Mouse (Mus musculus) small intestine, adult 2 months (tissue): ENCODE data around the gene Hoxd10. TPM values are rescaled to one million over a fixed set of nuclear protein-coding genes. Genes with fewer than 3 reads are reported as not detected.

Source experiments
- H3K27ac ChIP-seq: fragments of 200-500 bp; 2 replicates; pipeline ENCODE4 v1.5.1; 2012; ENCODE audit warnings: low read depth, low read length, control low read depth, inconsistent platforms; ENCODE audit not compliant: insufficient read depth
- H3K27me3 ChIP-seq: fragments of 200-500 bp; 2 replicates; pipeline ENCODE4 v1.6.1; 2012; ENCODE audit warnings: mild to moderate bottlenecking, moderate library complexity, low read length, inconsistent platforms; ENCODE audit not compliant: control insufficient read depth, insufficient read depth
- H3K36me3 ChIP-seq: fragments of 200-500 bp; 2 replicates; pipeline ENCODE4 v1.6.1; 2012; ENCODE audit warnings: mild to moderate bottlenecking, low read length, control low read depth, inconsistent platforms; ENCODE audit not compliant: control insufficient read depth, insufficient read depth
- H3K4me1 ChIP-seq: fragments of 200-500 bp; 2 replicates; pipeline ENCODE4 v1.6.1; 2012; ENCODE audit warnings: low read length, inconsistent platforms, mixed read lengths; ENCODE audit not compliant: control insufficient read depth, insufficient read depth, insufficient read length
- H3K4me3 ChIP-seq: fragments of 200-500 bp; 2 replicates; pipeline ENCODE4 v1.5.1; 2012; ENCODE audit warnings: low read depth, mild to moderate bottlenecking, control low read depth, inconsistent platforms, low read length, moderate library complexity
- CTCF ChIP-seq: fragments of 200-500 bp; IDR thresholded peaks from 2 replicates; pipeline ENCODE4 v1.5.1; 2012; ENCODE audit warnings: low read depth, mild to moderate bottlenecking, control low read depth, inconsistent platforms, low read length, moderate library complexity, mixed read lengths; ENCODE audit not compliant: insufficient replicate concordance, insufficient read length; ENCODE audit errors: extremely low read depth
- POLR2A ChIP-seq: fragments of 200-500 bp; IDR thresholded peaks from 2 replicates; pipeline ENCODE4 v1.6.1; 2012; ENCODE audit warnings: low read depth, mild to moderate bottlenecking, control low read depth, inconsistent platforms, low read length, moderate library complexity
- WGBS: fragments of 180-500 bp; shearing (Covaris S2); methylation state at CpG from one replicate; pipeline ENCODE4 v1.1.7; 2018; 5-methylcytosine and 5-hydroxymethylcytosine counted together
- polyA plus RNA-seq: library from polyadenylated mRNA; depleted of rRNA; stranded (reverse); fragments of >200 nt; gene quantifications from 2 replicates; pipeline ENCODE4 v1.2.3, GENCODE M21; 2012

The Hoxd10 gene
- polyA plus RNA-seq, 1 experiment, result not detected

- WGBS, result 7% methylated on average over 52 of the region's 52 CpGs
- TF ChIP-seq POLR2A (no peak), CTCF (no peak)
- H3K36me3 ChIP-seq, result no peaks in the 10 kb centered on the region
- peaks cover 68% of the 10 kb centered on the region for H3K27me3 ChIP-seq
- no peak overlapping the region for H3K27ac ChIP-seq
- H3K4me1 ChIP-seq, result peaks cover 2% of the 10 kb centered on the region; the same call in 1 of the 2 replicates
- H3K4me3 ChIP-seq, result peak overlapping the region; percentile 40
Measured at GRCm38 (mm10) chr2:74732513-74733316, 41.0 kb downstream of the Hoxd10 start.

DNA sequence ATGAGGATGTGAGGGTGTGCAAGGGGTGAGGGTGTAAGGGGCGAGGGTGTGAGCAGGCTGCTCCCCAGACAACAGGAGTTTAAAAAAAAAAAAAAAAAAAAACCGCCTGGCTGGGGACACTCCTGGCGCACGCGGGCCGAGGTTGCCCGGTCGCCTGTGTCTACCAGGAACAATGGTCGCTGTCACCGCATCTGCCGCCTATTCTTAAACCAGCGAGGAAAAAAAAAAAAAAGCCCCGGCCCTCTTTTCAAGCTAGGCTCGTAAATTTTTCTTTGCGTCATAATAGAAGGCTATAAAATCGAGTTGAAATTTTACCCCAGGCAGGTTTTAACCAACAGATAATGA is 41.6 kb downstream of the Hoxd10 start:
- no peak for TF ChIP-seq POLR2A
- H3K27ac ChIP-seq, result no peak overlapping the region
- H3K4me3 ChIP-seq, result peak overlapping the region; percentile 40
- WGBS, result 2% methylated on average over 16 of the region's 16 CpGs
- H3K36me3 ChIP-seq, result no peaks in the 10 kb centered on the region
- peaks cover 2% of the 10 kb centered on the region; the same call in 1 of the 2 replicates for H3K4me1 ChIP-seq
- peaks cover 68% of the 10 kb centered on the region for H3K27me3 ChIP-seq

- TF ChIP-seq POLR2A, result no peak
- no peak for TF ChIP-seq CTCF
- WGBS, result 15% methylated on average over 6 of the region's 6 CpGs
- H3K27me3 ChIP-seq, result peaks cover 68% of the 10 kb centered on the region
- no peak overlapping the region for H3K4me3 ChIP-seq
- no peaks in the 10 kb centered on the region for H3K36me3 ChIP-seq
- H3K4me1 ChIP-seq, result peaks cover 2% of the 10 kb centered on the region; the same call in 1 of the 2 replicates
- no peak overlapping the region for H3K27ac ChIP-seq
Measured at GRCm38 (mm10) chr2:74733765-74734164, 42.0 kb downstream of the Hoxd10 start.

DNA sequence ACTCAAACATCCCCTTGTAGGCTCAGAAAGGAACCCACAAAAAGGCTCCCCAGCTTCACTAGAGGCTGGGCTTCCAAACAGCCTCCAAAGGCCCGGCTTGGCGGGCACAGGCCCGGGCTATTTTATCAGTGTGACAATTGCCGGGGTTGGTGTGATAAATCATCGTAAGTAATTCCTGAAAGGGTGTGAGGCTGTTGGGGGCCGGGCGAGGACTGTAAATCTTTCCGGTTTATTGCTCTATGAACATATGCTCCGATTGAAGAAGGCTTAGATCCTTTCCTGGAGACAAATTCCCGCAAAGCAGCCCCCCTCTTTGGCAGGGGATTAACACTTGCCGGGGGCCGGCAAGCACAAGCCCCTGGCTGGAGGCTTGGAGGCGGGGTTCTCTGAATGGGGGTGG is 42.7 kb downstream of the Hoxd10 start:
- Histone ChIP-seq H3K36me3 (no peaks in the 10 kb centered on the region), H3K4me3 (no peak overlapping the region), H3K27ac (no peak overlapping the region), H3K27me3 (peaks cover 75% of the 10 kb centered on the region), H3K4me1 (peaks cover 2% of the 10 kb centered on the region; the same call in 1 of the 2 replicates)
- 9% methylated on average over 13 of the region's 13 CpGs for WGBS
- TF ChIP-seq CTCF (no peak), POLR2A (no peak)

GRCm38 (mm10) chr2:74734996-74735811 is 43.5 kb downstream of the Hoxd10 start:
- no peak for TF ChIP-seq POLR2A
- no peak for TF ChIP-seq CTCF
- Histone ChIP-seq H3K27me3 (peaks cover 81% of the 10 kb centered on the region), H3K27ac (no peak overlapping the region), H3K36me3 (no peaks in the 10 kb centered on the region), H3K4me3 (no peak overlapping the region), H3K4me1 (peaks cover 2% of the 10 kb centered on the region; the same call in 1 of the 2 replicates)
- 27% methylated on average over 27 of the region's 27 CpGs for WGBS

DNA sequence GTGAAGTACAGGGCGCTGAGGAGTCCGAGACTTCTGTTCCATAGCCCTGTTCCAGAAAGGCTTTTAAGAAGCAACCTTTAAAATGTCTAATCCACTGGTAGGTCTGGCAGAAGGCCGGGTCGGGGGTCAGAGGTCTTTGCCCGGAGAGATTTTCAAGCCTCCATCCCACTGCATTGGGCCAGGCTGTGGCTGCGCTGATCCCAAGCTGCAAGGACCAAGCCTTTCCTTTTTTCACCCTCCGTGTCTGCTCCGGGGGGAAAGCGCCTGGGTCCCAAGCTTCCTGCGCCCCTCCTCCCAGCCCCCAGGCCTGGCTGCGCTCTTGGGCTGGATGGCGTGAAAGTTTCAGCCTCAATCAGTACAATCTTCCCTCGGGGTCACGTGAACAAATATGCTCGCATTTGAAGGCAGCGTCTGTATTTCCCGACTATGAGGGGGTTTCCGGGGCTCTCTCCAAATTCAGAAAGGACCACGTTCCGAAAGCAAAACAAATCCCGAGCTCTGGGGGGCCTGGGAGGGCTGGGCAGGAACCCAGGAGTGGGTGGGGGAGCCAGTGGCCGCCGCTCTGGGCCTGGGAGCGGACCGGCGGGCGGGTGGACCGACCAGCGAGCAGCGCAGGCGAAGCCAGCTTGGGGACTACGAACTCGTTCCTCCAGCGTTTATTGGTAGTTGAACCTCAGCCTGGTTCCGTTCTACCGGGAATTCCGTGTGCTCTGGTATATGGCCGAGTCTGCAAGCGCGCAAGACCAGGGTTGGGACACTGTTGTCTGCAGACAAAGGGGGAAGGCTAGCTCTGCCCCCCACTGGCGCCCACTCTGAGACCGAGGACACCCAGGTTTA is 44.3 kb downstream of the Hoxd10 start:
- H3K4me3 ChIP-seq, result no peak overlapping the region
- H3K27ac ChIP-seq, result no peak overlapping the region
- TF ChIP-seq POLR2A (no peak), CTCF (no peak)
- 24% methylated on average over 42 of the region's 42 CpGs for WGBS
- peaks cover 82% of the 10 kb centered on the region for H3K27me3 ChIP-seq
- peaks cover 2% of the 10 kb centered on the region; the same call in 1 of the 2 replicates for H3K4me1 ChIP-seq
- H3K36me3 ChIP-seq, result no peaks in the 10 kb centered on the region
